Mouse (Mus musculus): ENCODE results near the gene Dmbx1.

Dmbx1 gene

DNA sequence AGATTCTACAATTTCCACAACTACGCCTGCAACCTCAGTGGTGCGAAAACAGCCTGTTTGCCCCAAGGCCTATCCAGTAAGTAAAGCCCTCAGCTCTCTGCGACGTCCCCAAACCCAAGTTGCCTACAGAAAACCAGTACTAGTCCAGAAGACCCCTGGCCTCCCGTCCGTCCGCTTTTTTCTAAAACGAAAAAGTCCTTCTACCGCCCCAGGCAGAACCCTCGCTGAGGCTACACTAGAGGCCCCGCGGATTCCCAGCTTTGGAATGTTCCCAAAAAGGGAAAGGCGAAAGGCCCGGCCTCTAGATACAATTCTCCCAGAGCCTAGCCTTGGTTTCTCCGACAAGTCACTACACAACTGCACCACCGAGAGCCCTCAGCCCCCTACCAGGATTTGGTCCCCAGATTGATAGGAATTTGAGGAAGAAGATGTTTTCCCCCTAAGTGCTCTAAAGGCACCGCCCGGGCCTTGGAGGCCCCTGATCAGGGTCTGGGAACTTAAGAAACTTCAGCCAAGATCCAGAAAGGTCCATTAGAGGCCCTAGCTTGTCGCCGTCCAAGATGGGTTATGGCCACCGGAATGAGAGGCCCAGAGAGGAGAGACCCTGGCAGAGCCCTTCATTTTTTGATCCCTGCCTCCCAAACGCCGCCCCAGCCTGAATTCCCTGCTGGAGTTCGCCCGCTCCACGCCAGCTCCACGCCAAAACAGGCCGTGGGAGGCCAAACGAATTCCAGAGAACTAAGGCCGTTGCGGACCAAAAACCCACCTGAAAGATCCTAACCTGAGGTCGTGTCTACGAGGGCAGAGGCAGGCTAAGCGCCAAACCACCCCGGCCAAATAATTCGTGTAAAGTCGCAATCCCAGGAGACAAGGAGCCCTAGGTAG, 1.2 kb downstream of the Dmbx1 start:
- no peak for DNase-seq

DNA sequence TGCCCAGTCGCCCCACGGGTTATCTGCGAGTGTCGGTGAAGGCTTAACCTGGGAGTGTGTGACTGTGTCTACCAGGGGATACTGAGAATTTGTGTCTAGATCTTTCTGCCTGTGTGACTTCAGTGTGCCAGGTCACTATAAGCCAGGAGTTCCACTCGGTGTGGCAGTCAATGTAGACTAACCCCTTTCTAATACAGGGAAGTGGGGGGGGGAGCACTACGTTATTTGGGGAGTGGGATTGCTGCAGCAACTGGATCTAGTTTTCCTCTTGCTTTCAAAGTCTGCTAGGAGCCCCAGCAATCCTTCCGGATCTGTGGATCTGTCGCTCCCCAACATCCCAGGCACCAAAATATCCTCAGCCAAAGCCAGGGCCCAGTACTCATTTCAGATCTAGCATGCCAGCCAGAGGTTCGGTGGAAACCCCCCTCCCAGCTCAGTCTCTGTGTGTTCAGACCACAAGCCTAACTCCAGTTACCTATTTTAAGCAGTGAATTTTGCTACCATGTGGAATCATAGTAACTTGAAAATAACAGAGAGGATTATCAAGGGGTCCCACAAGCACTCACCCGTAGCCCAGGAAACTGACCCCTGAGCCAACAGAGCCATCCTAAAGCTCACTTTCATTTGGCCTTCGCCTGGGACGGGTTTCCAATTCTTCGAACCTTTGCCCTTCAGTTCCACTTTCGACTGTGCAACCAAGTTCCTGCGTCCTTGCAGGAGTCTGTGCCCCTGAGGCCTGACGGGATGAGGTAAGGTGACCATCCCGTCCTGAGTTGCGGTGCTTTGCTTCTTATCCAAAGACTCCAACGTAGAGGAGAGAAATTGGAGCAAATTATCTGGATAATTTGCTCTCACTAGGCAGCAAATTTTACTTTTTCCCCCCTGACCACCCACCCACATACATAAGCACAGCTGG, 2.4 kb downstream of the Dmbx1 start:
- no peak for DNase-seq

DNA sequence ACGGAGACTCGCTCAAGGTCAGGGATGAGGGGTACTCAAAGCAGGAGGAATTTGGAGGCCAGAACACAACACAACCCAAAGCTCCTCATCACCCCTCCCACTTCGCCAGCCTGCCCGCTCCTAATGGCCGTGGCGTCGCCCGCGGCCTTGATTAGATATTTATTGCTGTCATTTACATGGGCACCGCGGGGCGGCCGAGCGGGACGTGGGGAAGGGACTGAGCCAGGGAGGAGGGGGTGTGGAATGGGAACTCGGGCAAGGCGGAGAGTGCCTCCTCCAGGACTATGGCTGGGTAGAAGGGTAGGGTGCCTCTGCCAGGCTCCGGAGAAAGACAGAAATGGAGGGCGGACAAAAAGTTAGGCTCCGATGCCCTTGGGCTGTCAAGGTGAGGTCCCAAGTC, 3.1 kb downstream of the Dmbx1 start:
- DNase-seq, result no peak

DNA sequence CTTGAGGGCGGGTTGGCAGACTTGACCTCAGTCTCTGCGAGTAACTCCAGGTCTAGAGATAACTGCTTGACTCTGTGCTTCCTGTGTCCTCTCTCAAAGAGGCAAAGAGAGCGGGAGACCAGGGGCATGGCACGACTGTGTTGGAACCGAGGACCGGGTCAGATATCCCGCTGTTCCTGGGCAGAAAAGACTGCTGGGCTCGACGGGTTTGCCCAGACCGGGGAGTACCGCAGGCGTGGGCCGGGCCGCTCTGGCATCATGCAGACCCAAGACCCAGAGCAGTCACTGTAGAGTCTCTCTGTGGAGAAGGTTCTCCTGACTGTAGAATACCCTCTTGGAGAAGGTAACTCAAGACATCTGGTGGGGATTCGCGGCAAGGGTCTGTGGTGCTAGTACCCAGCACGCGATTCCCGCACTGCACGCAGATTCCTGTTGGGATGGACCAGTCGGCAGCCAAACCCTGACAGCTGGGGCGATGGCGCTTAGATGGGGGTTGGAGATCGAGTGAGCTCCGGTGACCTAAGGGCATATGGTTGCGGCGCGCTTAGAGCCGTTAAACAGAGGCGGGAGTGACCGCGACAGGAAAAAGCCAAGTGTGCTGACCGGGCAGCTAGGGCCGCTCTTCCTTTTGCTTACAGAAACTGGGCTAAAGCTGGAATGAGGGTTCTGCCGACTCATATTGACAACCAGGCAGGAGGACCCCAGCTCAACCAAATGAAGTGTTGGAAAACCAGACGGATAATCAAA, 3.7 kb downstream of the Dmbx1 start:
- DNase-seq, result no peak

DNA sequence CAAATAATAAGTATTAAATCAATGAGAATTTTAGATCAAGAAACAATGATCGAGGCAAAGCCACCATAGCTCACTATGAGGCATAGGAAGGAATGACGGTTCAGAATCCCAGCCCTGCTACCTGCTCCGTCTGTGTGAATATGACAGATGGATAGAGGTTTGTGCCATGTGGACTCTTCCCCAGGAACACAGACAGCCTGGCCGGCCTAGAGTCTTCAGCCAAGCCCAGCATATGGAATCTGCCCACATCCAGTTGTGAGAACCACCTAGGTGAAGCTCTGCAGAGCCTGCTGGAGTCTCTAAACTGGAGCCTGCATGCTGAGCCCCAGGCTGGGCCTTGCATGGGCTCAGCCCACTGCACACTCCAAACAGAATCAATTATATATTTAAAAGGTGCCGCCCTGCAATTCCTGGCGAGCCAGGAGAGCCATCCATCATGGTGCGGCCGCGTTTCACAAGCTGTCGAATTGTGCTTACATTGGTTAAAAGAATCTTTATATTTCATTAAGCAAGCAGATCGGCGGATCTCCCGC, 8.1 kb downstream of the Dmbx1 start:
- no peak for DNase-seq

DNA sequence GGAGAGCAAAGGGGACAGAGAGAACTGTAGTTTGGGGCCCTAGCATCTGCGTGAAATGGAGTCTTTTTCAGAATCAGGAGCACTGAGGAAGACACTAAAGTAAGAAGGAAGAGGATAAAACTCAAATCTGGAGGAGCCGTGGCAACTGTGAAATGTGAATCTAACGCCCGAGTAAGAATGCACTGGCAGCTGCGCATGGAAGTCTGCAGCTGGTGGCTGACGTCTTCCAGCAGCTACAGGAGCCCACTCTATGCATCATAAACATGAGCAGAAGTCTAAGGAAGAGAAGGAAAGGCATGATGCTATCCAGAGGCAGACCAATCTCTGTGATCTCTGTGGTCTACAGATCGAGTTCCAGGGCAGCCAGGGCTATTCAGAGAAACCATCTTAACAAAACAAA, 12.1 kb downstream of the Dmbx1 start:
- DNase-seq, result no peak

DNA sequence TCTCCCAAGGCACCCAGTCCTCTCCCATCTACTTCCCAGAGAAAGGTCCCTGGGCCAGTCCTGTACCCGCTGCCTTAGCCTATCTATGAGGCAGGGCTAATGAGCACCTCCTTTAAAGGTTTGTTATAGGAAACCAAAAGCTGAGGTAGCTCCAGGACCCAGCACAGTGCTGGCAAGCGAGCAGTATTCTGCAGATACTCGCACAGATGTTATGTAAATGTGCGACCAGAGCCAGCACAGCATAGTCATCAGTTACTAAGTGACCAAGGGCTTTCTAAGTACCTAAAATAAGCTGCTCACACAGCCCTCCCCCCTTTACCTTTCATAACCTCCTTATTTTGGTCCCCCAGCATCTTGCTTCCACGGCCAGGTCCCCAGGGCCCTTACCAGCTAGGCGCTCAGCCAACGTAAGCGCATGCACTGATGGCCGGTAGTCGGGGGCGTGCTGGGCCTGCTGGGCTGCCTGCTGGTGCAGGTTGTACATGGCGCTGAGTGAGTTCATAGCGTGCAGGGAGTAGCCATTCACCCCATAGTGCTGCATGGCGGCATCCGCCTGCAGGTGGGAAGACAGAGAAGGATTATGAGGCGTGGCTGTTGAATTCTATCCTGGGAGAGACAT, 16.4 kb downstream of the Dmbx1 start:
- no peak for DNase-seq

DNA sequence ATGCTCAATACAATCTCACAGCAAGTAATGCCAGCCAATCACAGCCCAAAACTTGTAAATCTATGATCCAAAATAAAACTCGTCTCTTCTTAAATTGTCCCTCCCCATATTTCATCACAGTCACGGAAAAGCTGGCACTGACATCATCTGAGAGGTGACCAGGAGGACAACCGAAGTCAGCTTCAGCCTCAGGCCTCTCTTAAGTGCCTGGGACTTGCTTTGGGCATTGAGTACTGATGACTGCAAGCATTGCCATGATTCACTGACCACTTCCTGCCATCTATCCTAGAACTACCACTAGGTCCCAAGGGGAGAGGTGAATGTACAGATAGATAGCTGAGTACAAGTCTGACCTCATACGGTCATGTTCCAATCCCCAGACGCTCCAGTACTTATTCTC, 17.0 kb downstream of the Dmbx1 start:
- no peak for DNase-seq

DNA sequence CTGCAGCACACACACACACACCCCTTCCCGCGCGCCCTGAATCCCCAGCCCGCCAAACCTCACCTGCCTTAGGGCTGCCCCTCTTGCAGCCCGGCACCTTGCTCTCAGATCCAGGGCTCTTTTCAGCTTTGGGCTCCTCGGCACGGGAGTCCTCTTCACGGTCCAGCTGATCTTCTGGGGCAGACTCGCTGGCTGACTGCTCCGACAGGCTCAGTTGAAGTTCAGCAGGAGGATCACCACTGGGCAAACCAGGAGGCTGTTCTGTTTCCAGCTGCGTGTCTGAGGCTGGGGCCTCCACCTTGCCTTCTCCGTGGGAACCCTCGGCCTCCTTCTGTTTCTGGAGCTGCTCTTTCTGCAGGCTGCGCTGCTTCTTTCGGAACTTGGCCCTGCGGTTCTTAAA, 19.8 kb downstream of the Dmbx1 start:
- no peak for DNase-seq

DNA sequence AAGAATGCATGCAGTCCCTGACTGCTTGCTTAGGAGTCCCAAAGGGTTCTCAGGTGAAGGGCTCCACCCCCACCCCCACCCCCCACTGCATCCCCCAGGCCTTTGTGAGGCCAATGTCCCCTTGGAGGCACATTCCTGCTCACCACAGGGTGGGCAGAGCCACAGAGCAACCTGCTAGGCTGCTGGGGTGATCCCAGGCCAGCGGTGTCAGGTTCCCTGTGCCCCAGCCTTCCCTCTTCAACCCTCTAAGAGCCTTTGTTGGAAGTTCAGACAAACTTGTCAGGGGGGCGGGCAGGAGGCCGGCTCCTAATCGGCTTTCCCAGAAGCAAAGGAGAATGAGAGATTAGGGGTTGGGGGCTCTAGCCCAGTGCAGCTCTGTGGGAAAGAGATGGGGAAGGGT, 28.1 kb downstream of the Dmbx1 start:
- no peak for DNase-seq

DNA sequence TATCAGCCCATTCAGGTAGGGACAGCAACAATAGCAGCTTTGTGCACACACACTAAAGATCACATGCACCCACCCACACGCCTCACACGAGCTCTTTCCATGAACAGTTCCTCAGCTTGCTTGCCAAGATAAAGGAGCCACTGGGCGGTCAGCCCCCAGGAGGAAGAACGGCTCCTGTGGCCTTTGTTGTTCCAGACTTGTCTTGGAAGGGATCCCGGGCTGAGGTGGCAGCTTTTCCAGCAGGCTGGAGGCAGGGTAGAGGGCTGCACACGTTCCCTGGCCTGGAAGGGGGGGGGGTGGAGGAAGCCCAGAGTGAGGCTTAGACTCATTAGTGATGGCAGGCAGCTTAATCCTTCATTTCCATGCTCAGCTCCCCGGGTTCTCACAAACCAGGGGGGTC, 31.1 kb downstream of the Dmbx1 start:
- peak; percentile 97 for DNase-seq

DNA sequence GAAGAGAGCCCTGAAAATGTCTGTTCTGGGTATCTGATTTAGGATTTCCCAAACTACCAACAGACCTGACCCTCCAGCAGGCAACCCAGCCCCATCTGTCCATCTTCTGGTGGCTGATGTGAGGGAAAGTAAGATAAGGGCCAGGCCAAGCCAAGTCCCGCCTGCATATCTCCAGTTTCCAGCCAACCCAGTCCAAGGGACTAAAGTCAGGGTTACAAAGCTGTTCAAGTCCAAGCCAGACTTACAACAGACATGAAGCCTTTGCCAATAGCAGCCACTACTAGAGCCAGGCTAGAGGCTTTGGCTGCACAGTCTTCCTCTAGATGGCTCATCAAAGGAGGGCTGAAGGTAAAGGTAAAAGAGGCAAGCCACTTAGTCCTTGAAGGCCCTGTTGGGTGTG, 31.7 kb downstream of the Dmbx1 start:
- no peak for DNase-seq

DNA sequence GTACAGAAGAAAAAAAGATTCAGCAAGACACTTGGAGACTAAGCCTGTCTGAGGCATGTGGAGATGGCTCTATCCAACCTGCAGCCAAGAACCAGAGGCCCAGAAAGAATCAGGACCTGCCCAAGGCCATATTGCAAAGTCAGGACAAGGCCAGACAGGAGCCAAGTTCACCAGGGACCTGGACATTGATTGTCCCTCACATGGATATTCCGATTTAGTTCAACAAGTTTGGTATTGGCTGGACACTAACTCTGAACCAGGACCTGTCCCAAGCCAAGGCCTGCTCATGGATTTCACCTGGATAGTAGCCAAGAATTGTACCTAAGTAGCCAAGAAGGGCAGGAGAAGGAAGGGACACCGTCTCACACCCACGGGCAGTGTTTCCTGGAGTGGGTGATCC, 32.9 kb downstream of the Dmbx1 start:
- DNase-seq, result no peak

DNA sequence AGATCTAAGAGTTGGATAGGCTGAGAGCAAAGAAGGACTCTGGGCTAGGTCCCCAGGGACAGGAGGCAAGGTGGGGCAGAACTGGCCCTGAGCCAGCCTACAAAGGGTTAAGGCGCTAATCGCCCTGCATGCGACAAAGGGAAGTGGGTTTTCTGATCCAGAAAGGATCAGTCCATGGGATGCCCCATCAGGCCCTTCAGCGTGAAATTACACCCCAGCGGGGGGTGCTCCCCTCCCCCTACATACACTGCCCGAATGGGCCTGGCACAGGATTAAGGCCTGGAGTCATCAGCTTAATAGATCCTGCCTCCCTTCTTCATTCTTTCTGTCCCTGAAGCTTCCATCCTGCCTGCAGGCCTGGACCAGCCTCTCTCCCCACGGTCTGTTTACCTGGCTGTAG, 34.0 kb downstream of the Dmbx1 start:
- no peak for DNase-seq

DNA sequence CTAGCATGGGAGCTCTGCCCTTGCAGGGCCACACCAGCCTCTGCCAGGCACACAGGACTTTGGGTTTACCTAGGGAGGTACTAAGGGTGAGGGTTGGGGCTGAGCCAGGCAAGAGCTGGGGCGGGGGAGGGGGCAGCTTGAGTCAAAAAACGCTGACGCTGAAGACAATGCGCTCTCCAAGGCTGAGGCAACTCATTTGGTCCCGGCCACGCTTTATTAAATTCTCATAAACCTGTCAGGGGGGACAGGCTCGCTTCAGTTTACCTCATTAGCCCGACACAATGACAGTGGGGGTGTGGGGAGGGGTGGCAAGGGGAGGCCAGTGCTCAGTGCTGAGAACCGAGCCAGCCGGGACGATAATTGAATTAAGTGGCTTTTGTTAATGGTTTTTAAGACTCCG, 35.4 kb downstream of the Dmbx1 start:
- DNase-seq, result no peak

DNA sequence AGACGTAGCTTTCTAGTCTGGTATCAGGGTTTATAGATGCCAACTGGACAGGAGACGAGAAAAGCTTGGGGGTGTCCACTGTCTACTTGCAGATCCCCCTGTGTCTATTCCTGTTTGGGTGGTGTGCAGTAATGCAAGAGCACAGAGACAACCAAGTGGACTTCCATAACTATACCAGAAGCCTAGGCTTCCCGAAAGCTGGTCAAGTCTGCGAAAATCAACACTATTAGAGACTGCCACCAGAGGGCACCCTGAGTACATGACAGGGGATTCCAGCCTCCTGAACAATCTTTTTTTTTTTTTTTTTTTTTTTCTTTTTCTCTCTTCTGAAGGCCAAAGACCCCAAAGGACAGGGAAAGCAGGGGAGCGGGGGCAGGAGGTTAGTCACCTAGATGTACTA, 36.9 kb downstream of the Dmbx1 start:
- DNase-seq, result peak; percentile 93

DNA sequence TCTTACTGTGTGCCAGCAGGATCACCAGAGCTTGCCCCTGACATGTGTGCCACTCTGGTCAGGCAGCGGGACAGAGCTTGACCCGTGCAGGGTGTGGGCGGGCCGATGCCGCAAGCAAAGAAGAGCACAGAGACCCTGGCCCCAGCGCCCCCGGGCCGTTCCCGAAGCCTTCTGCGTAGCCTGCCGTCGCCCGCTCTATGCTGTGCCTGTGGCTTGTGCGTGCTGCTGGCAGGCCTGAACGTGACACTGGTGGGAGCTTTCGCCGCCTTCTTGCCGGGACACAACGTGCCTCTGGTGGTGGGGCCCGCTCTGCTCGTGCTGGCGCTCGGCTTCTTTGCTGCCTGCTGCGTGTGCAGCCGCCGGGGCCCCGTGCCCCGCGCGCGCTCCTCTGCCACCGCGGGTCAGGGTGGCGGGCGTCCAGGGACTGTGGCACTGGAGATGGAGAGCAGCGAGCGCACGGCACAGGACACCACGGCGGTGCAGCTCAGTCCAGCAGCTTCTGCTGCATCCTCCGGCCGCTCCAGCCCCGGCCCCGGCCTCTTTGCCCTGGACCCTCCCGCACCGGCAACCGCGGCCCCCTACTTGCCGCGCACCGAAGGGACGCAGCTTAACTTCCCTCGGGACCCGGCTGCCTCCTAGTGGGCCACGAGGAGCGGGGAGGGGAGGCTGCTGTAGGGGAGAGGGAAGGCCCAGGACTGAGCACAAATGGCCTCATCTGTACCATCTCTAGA, 41.7 kb downstream of the Dmbx1 start:
- no peak for DNase-seq

DNA sequence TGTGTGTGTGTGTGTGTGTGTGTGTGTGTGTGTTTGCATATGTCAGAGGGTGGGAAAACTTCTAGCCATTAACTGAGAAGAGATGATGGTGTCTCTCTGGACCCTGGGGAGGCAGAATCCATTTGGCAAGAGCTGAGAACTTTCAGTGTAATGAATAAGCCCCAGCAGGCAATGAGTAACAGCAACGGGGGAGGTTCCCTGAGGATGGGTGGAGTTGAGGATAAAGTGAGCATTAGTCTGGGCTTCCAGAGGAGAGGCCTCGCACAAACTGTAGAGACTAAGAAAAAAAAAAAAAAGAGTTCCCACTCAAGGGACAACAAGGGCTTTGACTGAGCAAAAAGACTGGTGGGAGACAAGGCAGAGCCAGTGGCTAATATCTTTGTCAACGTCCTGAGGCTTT, 45.4 kb downstream of the Dmbx1 start:
- DNase-seq, result no peak

DNA sequence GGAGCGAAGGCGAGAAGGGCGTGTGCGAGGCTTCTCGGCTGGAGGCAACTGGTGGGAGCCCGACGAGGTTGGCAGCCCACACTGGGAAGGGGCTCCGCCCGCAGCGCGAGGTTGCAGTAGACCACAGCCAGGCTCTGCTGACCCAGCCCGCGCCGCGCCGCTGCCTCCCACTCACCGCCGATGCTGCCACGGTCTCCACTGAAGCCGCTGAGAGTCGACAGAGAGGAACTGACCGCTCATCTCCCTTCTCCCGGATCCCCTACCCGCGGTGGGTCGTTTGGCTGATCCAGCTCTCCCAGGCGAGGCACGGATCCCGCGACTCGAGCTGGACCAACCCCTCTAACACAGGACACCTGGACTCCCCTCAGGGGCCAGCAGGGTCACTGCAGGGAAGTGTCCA, 49.2 kb downstream of the Dmbx1 start, which contains the start of gene 6430628N08Rik:
6430628N08Rik (plus strand) TSS at position 113 of the 400 bp plus-strand sequence.
- DNase-seq, result no peak

DNA sequence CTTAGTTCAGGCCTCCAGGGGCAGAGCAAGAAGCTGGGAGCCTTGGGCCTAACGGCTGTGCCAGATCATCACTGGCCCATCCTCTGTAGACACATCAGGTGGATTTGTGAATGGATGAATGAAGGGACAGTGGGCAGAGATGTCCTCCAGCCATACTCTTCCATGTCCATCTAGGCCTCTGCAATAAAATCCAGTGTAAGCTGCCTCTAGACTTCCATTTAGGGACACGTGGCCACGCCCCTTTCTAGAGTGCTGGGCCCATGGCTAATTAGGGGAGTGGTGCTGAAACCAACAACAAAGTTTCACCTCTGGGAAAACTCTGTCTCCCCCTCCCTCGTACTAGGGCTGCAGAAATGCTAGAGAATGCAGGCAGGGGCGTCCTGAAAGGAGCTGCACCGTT, 49.7 kb downstream of the Dmbx1 start:
- no peak for DNase-seq

DNA sequence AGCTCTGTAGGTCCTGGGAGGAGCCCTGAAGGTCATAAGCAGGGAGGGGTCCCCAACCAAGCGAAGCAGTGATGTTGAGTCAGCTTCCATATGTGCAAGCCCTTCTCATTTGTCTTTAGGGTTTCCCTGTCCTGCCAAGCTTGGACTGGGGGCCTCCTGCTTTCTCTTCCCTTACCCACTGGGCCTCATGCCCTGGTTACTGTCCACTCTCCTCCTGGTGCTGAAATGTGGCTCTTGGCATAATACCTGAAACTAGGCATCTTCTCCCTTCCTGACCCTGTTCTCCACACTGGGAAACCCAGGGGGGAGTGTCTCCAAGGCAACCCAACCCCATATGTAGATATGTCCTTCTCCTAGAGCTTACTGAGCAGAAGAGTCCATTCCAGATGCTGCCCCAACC, 52.9 kb downstream of the Dmbx1 start:
- DNase-seq, result no peak

DNA sequence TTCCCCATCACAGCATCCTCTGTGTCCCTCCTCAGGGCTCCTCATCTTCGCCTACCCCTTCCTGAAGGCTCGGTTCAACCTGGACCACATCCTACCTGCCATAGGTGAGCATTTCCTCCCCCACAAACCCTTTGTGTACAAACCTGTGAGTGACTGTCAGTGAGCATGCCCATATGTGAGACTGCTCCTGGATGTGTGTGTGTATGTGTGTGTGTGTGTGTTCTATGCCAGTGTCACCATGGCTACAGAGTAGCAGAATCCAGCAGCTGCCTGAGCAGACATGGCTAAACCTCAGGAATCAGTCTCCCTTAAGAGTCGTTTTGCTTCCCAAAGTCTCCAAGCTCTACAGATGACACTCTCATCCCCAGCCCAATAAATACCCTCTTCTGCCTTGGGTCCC, 53.9 kb downstream of the Dmbx1 start:
- no peak for DNase-seq
